ENCODE assay signal across 14 mouse cellular contexts in genomic region chr9:32513471-32513870, GRCm38 (mm10).
"Had no signal": no experiment of that assay in that cellular context is flagged by ENCODE, and none has a peak within 500 bp of the region (broad histone marks: within the 10 kb centered on the region; RNA-seq: fewer than 3 reads in every experiment).

No protein-coding gene starts in this region.

- H3K27me3 ChIP-seq: liver, embryonic 15.5 days; stomach, embryonic 15.5 days had no signal

- H3K4me3 ChIP-seq: layer of hippocampus, adult 2 months; liver, embryonic 12.5 days; liver, embryonic 15.5 days; stomach, embryonic 15.5 days had no signal

- DNase-seq: kidney, adult 2 months; kidney, postnatal 25 days; layer of hippocampus, adult 9-11 months; liver; lung, adult 18-20 months; lung, postnatal 14 days; lung, postnatal 4 days; midbrain, embryonic 14.5 days had no signal

- H3K27ac ChIP-seq: kidney, postnatal 0 days; layer of hippocampus, adult 2 months; liver, embryonic 12.5 days; stomach, embryonic 15.5 days had no signal

- H3K9me3 ChIP-seq: liver, embryonic 12.5 days; liver, embryonic 15.5 days; stomach, embryonic 15.5 days had no signal

- H3K9ac ChIP-seq: liver, embryonic 12.5 days; liver, embryonic 15.5 days; stomach, embryonic 15.5 days had no signal

- ATAC-seq: intestine, embryonic 16.5 days; liver, embryonic 12.5 days had no signal

- H3K4me2 ChIP-seq: liver, embryonic 12.5 days; liver, embryonic 15.5 days; stomach, embryonic 15.5 days had no signal

- H3K36me3 ChIP-seq: liver, embryonic 12.5 days; liver, embryonic 15.5 days; stomach, embryonic 15.5 days had no signal
